Mouse (Mus musculus) liver, adult 2 months (tissue): ENCODE measurements around the gene Klhl29.

Experiments
- CTCF ChIP-seq: fragments of 200-500 bp; IDR thresholded peaks from 2 replicates; pipeline ENCODE4 v1.5.1; 2011; ENCODE audit warnings: low read depth, low read length, control low read depth
- POLR2A ChIP-seq: fragments of 200-500 bp; IDR thresholded peaks from 2 replicates; pipeline ENCODE4 v1.6.1; 2011; ENCODE audit warnings: low read length, control low read depth; ENCODE audit not compliant: insufficient read depth; ENCODE audit errors: extremely low read depth

GRCm38 (mm10) chr12:5088639-5089038 is 286.8 kb downstream of the Klhl29 start:
- TF ChIP-seq CTCF (no peak), POLR2A (no peak)
